Mouse (Mus musculus) WW6 (cell line): ENCODE measurements around the gene Rufy3.

Experiments
- DNase-seq: peaks from one replicate; pipeline ENCODE4 v3.0.0-alpha.2; 2013; ENCODE audit warnings: low read depth, low spot score

Gene Rufy3

DNA sequence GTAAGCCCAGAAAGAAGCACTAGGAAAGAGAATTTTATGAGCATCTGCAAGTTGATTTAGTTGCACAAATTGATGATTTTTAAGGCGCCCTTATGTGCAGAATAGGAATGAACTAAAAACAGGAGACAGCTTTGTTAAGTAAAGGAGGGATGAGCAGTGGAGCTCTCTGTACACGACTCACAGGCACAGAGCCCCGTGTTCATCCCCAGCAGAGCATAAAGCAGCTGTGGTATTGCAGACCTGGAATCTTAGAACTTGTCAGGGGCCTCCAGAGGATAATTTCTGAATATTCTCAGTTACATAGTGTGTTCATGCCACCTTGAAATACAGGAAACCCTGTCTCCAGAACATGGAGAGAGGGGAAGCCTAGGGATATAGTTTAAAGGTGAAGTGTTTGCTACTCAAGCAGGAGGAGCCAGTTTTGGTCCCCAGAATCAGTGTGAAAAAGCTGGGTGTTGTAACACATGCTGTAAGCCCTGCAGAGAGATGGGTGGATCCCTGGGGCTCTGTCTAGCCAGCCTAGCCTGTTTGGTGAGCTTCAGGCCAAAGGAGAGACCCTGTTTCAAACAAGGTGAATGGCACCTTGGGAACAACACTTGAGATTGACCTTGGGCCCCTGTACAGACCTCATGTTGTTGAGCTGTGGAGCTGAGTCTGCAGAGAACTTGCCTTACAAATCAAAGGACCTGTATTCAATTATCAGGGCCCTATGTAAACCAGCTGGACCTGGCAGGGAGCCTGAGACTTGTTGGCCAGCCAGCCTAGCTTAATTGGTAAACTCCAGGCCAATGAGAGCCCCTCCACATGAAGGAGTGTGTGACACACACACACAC, 10.9 kb downstream of the Rufy3 start:
- DNase-seq = no peak

- no peak for DNase-seq
Observed at GRCm38 (mm10) chr5:88580681-88581080, 15.8 kb downstream of the Rufy3 start.

- no peak for DNase-seq
Observed at GRCm38 (mm10) chr5:88581343-88581742, 16.5 kb downstream of the Rufy3 start.

GRCm38 (mm10) chr5:88583271-88584031, 18.6 kb downstream of the Rufy3 start:
- no peak for DNase-seq

DNA sequence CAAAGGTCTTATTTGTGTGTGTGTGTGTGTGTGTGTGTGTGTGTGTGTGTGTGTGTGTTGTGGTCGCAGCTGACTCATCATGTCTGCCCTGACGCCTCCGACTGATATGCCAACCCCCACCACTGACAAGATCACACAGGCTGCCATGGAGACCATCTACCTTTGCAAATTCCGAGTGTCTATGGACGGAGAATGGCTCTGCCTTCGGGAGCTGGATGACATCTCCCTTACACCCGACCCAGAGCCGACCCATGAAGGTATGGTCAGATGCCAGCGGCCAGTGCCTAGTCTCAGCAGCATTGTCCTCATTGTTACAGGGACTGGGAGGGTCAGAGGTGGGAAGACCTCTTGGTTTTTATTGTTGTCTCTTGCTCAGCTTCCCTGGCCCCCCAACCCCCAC, 19.2 kb downstream of the Rufy3 start:
- DNase-seq = no peak

DNA sequence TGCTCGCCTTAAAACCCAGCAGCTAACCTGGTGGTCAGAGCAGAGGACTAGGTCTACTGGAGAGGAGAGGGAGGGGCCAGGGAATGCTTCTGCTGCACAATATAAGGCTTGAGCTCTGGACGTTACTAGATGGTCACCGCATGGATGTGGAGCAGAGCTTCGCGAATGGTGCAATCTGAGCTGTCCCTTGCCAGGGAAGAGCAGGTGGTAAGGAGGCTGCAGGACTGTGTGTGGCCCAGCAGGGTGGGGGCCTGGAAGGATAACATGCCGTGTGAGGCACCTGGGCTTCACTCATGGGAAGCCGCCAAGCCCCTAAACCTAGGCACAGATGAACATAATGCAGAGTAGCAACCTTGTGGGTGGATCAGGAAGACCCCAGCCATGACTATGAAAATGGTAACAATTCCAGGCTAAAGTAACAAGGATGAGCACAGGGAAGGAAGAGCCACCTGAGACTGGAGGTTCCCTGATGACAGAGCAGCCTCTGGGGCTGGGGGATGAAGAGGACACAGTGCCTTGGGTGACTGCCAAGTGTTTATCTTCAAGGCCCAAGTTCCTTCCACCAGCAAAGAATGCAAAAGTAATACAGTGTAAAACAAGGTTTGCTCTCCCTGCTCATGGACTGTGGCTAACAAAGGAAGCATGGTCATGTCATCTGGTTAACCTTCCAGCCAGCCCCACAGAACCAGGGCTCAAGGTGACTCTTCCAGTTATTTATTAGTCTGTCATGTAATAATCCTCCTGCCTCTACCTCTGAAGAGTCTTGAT, 21.8 kb downstream of the Rufy3 start:
- DNase-seq = no peak

DNA sequence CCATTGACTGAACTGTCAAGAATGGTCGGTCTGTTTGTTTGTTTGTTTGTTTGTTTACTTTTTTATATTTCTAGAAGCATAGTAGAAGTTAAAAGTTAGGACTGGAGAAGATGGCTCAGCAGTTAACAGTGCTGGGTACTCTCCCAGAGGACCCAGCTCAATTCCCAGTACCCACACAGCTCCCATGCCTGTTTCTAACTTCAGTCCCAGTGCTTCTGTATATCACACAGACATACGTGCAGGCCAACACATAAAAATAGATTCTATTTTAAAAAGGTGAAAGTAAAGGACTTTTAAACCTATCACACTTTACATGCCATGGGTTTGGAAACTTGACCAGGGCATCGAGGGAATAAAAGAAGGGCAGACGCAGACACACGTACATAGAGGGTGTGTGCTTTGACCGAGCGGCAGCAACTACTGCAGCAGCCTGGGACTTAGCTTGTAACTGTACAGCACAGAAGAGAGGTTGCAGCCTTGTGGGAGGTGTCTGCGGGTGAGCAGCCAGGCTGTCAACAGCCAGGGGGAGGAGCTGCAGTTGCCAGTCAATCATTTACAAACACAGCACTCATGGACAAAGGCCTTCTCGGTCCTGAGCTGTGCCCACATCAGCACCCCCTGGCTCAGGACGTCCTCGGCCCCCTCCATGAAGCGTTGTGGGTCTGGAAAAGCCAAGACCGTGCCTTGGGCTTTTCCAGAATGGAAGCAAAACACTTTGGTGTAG, 22.5 kb downstream of the Rufy3 start:
- no peak for DNase-seq

DNA sequence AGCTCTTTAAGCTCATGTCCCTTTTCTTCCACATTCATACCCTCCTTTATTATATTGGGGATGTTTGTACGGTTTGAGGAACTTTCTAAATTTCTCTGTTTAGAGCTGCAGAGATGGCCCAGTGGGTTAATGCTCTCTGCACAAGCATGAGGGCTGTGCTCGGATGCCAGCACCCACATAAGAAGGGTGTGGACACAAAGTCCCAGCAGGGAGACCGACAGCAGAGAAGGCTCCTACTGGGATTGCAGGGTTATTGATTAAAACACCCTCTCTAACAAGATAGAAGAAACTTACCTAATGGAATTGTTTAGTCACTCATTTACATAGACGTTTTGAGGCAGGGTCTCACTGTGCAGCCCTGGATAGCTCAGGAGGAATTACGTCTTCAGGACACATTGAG, 23.6 kb downstream of the Rufy3 start:
- DNase-seq = no peak

GRCm38 (mm10) chr5:88593421-88594172, 28.8 kb downstream of the Rufy3 start:
- no peak for DNase-seq

GRCm38 (mm10) chr5:88594173-88594569, 29.3 kb downstream of the Rufy3 start:
- no peak for DNase-seq

DNA sequence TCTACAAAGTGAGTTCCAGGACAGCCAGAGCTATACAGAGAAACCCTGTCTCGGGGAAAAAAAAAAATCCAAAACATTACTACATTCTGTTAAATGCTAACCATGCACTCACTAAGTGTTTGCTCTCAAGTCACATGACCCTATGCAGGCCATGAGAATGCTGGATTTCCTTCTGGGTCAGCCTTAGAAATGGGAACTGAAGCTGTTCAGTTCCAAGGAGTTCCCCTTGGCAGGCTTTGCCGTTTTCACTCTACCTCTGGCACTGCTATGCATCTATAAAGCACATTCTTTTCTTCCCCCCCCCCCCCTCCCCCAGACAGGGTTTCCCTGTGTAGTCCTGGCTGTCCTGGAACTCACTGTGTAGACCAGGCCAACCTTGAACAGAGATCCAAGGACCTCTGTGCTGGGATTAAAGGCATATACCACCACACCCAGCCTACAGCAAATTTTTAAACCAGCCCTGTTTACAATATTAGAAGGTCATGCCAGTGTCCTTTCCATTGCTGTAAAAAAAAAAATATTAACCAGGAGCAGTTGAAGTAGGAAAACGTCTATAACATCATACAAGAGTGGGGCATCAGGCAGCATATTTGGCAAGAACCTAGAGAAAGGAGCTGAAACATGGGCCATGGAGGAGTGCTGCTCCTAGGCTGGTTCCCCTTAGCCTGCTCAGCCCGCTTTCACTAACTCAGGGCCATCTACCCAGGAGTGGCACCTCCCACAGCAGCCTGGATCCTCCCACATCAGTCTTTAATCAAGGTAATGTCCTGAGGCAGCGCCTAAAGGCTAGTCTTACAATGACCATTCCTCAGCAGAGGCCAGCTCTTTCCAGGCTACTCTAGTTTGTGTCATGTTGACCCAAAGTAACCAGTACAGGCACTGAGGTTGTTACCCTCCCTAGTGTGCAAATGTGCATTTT, 31.0 kb downstream of the Rufy3 start:
- DNase-seq = no peak

DNA sequence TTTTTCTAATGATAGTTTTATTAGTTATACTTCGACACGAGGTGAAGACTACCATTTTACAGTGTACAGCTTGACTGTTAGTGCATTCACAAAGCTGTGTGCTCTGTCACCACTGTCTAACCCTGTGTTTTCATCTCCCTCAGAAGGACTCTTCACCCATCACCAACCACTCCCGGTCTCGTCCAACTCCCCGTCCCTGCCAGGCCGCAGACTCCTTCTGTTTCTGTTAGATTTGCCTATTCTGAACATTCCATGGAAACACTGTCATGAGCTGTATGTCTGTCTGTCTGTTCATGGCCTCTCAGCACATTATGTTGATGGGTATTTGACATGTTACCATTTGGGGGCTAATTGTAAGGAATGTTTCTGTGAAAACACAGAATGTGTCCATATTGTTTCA, 34.1 kb downstream of the Rufy3 start:
- no peak for DNase-seq

GRCm38 (mm10) chr5:88602030-88602429, 37.2 kb downstream of the Rufy3 start:
- no peak for DNase-seq

DNA sequence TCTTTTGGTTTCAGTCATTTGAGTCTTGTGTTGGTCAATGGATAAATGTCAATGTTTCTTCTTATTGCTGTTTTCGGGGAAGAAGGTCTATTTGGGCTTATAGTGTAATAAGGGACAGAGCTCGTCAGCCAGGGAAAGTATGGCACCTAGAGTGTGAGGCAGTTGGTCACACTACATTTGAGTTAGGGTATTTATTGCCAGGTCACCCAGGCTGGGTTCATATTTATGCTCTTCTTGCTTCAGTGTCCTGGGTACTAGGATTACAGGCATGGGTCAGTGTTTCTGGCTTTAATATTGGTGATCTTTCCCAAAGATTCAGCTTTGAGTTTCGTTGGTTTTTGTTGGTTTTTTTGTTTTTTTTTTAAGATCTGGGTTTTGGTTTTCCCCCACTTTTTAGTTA, 37.9 kb downstream of the Rufy3 start:
- no peak for DNase-seq

DNA sequence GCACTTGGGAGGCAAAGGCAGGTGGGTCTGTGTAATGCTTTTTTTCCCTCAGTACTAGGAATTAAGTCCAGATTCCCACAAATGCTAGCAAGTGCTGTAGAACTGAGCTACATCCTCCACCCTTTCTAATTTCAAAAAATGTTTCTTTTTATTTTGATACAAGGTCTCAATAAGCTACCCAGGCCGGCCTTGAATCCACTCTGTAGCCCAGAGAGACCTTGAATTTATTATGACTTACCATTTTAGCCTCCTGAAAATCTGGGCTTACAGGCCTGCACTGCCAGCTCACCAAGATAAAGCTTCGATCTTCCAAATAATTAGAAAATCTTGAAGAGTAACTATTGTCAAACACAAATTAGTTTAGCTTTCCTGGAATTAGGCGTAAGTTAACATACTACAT, 39.2 kb downstream of the Rufy3 start:
- no peak for DNase-seq

GRCm38 (mm10) chr5:88604641-88605358, 40.0 kb downstream of the Rufy3 start:
- DNase-seq = no peak

GRCm38 (mm10) chr5:88614129-88614528, 49.3 kb downstream of the Rufy3 start:
- DNase-seq = no peak

- DNase-seq = no peak
Observed at GRCm38 (mm10) chr5:88616988-88617387, 52.1 kb downstream of the Rufy3 start.

DNA sequence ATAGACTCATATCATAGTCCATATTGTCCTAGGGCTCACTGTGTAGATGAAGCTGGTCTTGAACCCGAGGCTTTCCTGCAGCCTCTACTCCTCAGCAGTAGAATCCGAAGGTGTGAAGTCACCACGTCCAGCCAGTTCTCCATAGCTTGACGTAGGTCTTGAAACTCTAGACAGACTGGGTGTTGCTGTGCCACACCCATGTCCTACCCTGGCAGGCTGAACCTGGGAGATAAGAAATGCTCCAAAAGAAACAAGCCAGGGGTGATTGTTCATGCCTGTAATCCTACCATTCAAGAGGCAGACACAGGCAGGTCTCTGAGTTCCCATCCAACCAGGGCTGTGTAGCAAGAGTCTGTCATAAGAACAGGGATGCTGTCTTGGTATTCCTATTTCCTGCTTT, 62.7 kb downstream of the Rufy3 start:
- DNase-seq = no peak
